Mouse (Mus musculus) liver, postnatal 0 days (tissue): Measurements from ENCODE around the gene Gmppa. TPM values are rescaled to one million over a fixed set of nuclear protein-coding genes. Genes with fewer than 3 reads are reported as not detected.

Experiments used
- ATAC-seq: fragments of 200-750 bp; cut with Nextera tagmentation; 2 replicates; pipeline ENCODE4 v1.8.0; 2017; ENCODE audit warnings: mild to moderate bottlenecking, moderate library complexity
- DNase-seq: peaks from one replicate; pipeline ENCODE4 v3.0.0-alpha.2; 2016
- H3K27ac ChIP-seq: fragments of 300-500 bp; sonication (generic); 2 replicates; pipeline ENCODE4 v1.5.1; 2014; ENCODE audit warnings: antibody characterized with exemption, moderate library complexity, mild to moderate bottlenecking, low read depth
- H3K27me3 ChIP-seq: fragments of 300-500 bp; sonication (generic); 2 replicates; pipeline ENCODE4 v1.6.1; 2014; ENCODE audit warnings: low read length, control low read depth, mixed read lengths; ENCODE audit not compliant: insufficient read depth
- H3K36me3 ChIP-seq: fragments of 300-500 bp; sonication (generic); replicated peaks from 2 replicates; pipeline ENCODE4 v1.6.1; 2014; ENCODE audit warnings: mild to moderate bottlenecking, control low read depth, low read length, moderate library complexity, mixed read lengths; ENCODE audit not compliant: insufficient read depth
- H3K4me1 ChIP-seq: fragments of 300-500 bp; sonication (generic); 2 replicates; pipeline ENCODE4 v1.6.1; 2014; ENCODE audit warnings: antibody characterized with exemption, mild to moderate bottlenecking, control low read depth; ENCODE audit not compliant: insufficient read depth
- H3K4me2 ChIP-seq: fragments of 300-500 bp; sonication (generic); 2 replicates; pipeline ENCODE4 v1.6.1; 2014; ENCODE audit warnings: low read depth, mild to moderate bottlenecking, low read length, moderate library complexity, mixed read lengths
- H3K4me3 ChIP-seq: fragments of 300-500 bp; sonication (generic); 2 replicates; pipeline ENCODE4 v1.5.1; 2014; ENCODE audit warnings: low read depth, low read length
- H3K9ac ChIP-seq: fragments of 300-500 bp; sonication (generic); replicated peaks from 2 replicates; pipeline ENCODE4 v1.6.1; 2014; ENCODE audit warnings: mild to moderate bottlenecking, moderate library complexity
- H3K9me3 ChIP-seq: fragments of 300-500 bp; sonication (generic); 2 replicates; pipeline ENCODE4 v1.6.1; 2016; ENCODE audit warnings: mild to moderate bottlenecking, control low read depth, low read length, mixed read lengths
- CTCF ChIP-seq: sonication (generic); IDR thresholded peaks from 2 replicates; pipeline ENCODE4 v1.5.1; 2016; ENCODE audit warnings: antibody characterized with exemption, low read depth
- EP300 ChIP-seq: IDR thresholded peaks from 2 replicates; pipeline ENCODE4 v1.6.1; 2016; ENCODE audit warnings: antibody characterized with exemption, low read depth, mild to moderate bottlenecking
- WGBS: fragments of 180-500 bp; shearing (Covaris S2); extraction: QIAGEN DNeasy Blood & Tissue Kit; methylation state at CpG from one replicate; pipeline ENCODE4 v1.1.7; 2014; ENCODE audit not compliant: insufficient replicate concordance; 5-methylcytosine and 5-hydroxymethylcytosine counted together
- polyA plus RNA-seq: library from polyadenylated mRNA; unstranded; fragments of >200 nt; fragmentation: Nextera tagmentation; extraction: Ambion mirVana; gene quantifications from 2 replicates; pipeline ENCODE4 v1.2.1, GENCODE M21; 2015

The Gmppa gene
- polyA plus RNA-seq, 1 experiment from 2014 or later = 22.0 TPM

GRCm38 (mm10) chr1:75406173-75406572 lies 29.6 kb upstream of the Gmppa start:
- no peak for DNase-seq
- 82% methylated on average over 15 of the region's 15 CpGs for WGBS
- H3K4me3 ChIP-seq = no peak overlapping the region
- no peak overlapping the region for H3K27ac ChIP-seq
- H3K4me2 ChIP-seq = no peak overlapping the region
- TF ChIP-seq CTCF = no peak
- no peak for TF ChIP-seq EP300
- no peak for ATAC-seq
- no peaks in the 10 kb centered on the region for H3K9me3 ChIP-seq
- no peaks in the 10 kb centered on the region for H3K36me3 ChIP-seq
- no peaks in the 10 kb centered on the region for H3K27me3 ChIP-seq
- H3K4me1 ChIP-seq = no peaks in the 10 kb centered on the region
- H3K9ac ChIP-seq = no peak overlapping the region

DNA sequence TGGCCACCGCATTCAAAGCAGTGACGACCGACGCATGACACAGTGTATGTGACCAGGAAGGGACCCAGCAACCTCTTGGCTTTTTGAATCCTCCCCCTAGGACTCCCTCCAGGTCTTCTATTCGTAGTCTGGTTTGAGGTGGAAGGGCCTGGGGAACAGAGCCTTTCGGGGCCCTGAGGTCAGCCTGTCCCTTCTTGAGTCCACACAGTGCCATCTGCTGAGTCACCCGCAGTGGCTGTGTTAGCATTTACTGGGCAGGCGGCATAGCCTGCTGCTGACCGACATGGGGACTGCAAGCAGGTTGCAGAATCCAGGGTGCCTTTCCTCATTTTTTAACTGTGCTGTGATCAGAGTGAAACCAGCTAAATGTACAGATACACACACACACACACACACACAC lies 28.7 kb upstream of the Gmppa start:
- Histone ChIP-seq H3K27ac (no peak overlapping the region), H3K9me3 (no peaks in the 10 kb centered on the region), H3K4me3 (no peak overlapping the region), H3K9ac (no peak overlapping the region), H3K4me1 (no peaks in the 10 kb centered on the region), H3K4me2 (no peak overlapping the region), H3K36me3 (no peaks in the 10 kb centered on the region), H3K27me3 (no peaks in the 10 kb centered on the region)
- 82% methylated on average over 9 of the region's 9 CpGs for WGBS
- no peak for ATAC-seq
- no peak for DNase-seq
- TF ChIP-seq EP300 (no peak), CTCF (no peak)

- no peaks in the 10 kb centered on the region for H3K4me1 ChIP-seq
- 60% methylated on average over 4 of the region's 4 CpGs for WGBS
- no peak for ATAC-seq
These were observed 27.5 kb upstream of the Gmppa start for GRCm38 (mm10) chr1:75408210-75408609.

GRCm38 (mm10) chr1:75409950-75410349 lies 25.8 kb upstream of the Gmppa start:
- no peak for TF ChIP-seq CTCF
- no peak for TF ChIP-seq EP300
- WGBS = 73% methylated on average over 7 of the region's 7 CpGs
- Histone ChIP-seq H3K9ac (no peak overlapping the region), H3K4me3 (no peak overlapping the region), H3K27me3 (no peaks in the 10 kb centered on the region), H3K4me1 (no peaks in the 10 kb centered on the region), H3K4me2 (no peak overlapping the region), H3K9me3 (no peaks in the 10 kb centered on the region), H3K27ac (no peak overlapping the region), H3K36me3 (no peaks in the 10 kb centered on the region)
- no peak for ATAC-seq
- no peak for DNase-seq

More at GRCm38 (mm10) chr1:75408210-75408609, 27.5 kb upstream of the Gmppa start:
- H3K27me3 ChIP-seq = no peaks in the 10 kb centered on the region
- no peaks in the 10 kb centered on the region for H3K9me3 ChIP-seq
- no peak for TF ChIP-seq EP300
- no peak for TF ChIP-seq CTCF
- DNase-seq = no peak
- no peak overlapping the region for H3K4me3 ChIP-seq
- H3K9ac ChIP-seq = no peak overlapping the region
- no peak overlapping the region for H3K4me2 ChIP-seq
- H3K36me3 ChIP-seq = no peaks in the 10 kb centered on the region
- no peak overlapping the region for H3K27ac ChIP-seq

DNA sequence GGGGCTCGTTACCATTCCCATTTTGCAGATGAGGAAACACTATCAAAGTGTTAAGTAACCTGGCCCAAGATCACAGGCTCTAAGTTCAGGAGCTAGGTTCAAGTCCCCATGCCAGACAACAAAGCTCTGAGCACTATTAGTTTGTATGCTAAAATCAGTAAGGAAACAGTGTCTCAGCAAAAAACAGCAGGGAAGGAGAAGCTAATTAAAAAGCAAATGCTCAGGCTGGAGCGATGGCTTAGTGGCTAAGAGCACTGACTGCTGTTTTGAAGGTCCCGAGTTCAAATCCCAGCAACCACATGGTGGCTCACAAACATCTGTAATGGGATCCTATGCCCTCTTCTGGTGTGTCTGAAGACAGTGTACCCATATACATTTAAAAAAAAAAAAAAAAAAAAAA lies 23.5 kb upstream of the Gmppa start:
- H3K27me3 ChIP-seq = no peaks in the 10 kb centered on the region
- H3K9me3 ChIP-seq = no peaks in the 10 kb centered on the region
- DNase-seq = no peak
- H3K9ac ChIP-seq = no peak overlapping the region
- H3K27ac ChIP-seq = no peak overlapping the region
- H3K36me3 ChIP-seq = no peaks in the 10 kb centered on the region
- TF ChIP-seq CTCF = no peak
- TF ChIP-seq EP300 = no peak
- H3K4me3 ChIP-seq = no peak overlapping the region
- H3K4me1 ChIP-seq = no peaks in the 10 kb centered on the region
- no peak overlapping the region for H3K4me2 ChIP-seq
- no peak for ATAC-seq
- WGBS = 84% methylated on average over 3 of the region's 3 CpGs

GRCm38 (mm10) chr1:75413749-75414148 lies 22.0 kb upstream of the Gmppa start:
- peak; percentile 43 for DNase-seq
- no peaks in the 10 kb centered on the region for H3K27me3 ChIP-seq

DNA sequence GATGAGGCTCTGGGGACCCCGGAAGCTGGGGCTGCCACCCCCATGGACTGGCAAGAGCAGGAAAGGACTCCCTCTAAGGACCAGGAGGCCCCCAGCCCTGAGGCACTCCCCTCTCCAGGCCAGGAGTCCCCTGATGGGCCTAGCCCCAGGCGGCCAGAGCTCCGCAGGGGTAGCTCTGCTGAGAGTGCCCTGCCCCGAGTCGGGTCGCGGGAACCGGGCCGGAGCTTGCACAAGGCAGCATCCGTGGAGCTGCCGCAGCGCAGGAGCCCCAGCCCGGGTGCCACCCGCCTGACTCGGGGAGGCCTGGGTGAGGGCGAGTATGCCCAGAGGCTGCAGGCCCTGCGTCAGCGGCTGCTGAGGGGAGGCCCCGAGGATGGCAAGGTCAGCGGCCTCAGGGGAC lies 13.9 kb upstream of the Gmppa start:
- no peak overlapping the region for H3K27ac ChIP-seq
- ATAC-seq = no peak
- 8% methylated on average over 14 of the region's 20 CpGs for WGBS
- no peak overlapping the region for H3K4me2 ChIP-seq
- H3K4me1 ChIP-seq = peaks cover 3% of the 10 kb centered on the region; the same call in 1 of the 2 replicates
- no peak overlapping the region for H3K9ac ChIP-seq
- no peak for TF ChIP-seq CTCF
- H3K4me3 ChIP-seq = no peak overlapping the region
- H3K9me3 ChIP-seq = no peaks in the 10 kb centered on the region
- DNase-seq = no peak
- H3K27me3 ChIP-seq = peaks cover 47% of the 10 kb centered on the region
- no peaks in the 10 kb centered on the region for H3K36me3 ChIP-seq

More at GRCm38 (mm10) chr1:75413749-75414148, 22.0 kb upstream of the Gmppa start:
- 50% methylated on average over 3 of the region's 3 CpGs for WGBS
- H3K9me3 ChIP-seq = no peaks in the 10 kb centered on the region
- TF ChIP-seq CTCF (peak; percentile 55), EP300 (no peak)
- H3K27ac ChIP-seq = no peak overlapping the region
- H3K36me3 ChIP-seq = no peaks in the 10 kb centered on the region
- no peak overlapping the region for H3K4me2 ChIP-seq
- no peak overlapping the region for H3K9ac ChIP-seq
- H3K4me3 ChIP-seq = no peak overlapping the region
- no peaks in the 10 kb centered on the region for H3K4me1 ChIP-seq
- ATAC-seq = no peak
